Mouse (Mus musculus) left cerebral cortex, postnatal 25 days (tissue): Measurements from ENCODE around the gene Sfxn2. TPM values are rescaled to one million over a fixed set of nuclear protein-coding genes. Genes with fewer than 3 reads are reported as not detected.
A peak's percentile ranks its signal among the peaks of the same experiment; 100 is the strongest.

Experiments used
- DNase-seq, 2 experiments: peaks; one replicate each; pipeline ENCODE4 v3.0.0; 2022; ENCODE audit warnings: low spot score in 2 of 2, mixed read lengths in 1 of 2
- intact Hi-C: fragments of 180-260 bp; cut with DNase I; formaldehyde crosslinking; loops from one replicate; pipeline ENCODE4 v1.15.1; 2025
- total RNA-seq, 2 experiments: library from RNA; stranded (reverse); gene quantifications; 2 replicates each; pipeline ENCODE4 v1.2.3; 2021

Gene Sfxn2
- total RNA-seq, 2 experiments from 2014 or later = 3.7 to 4.8 TPM

DNA sequence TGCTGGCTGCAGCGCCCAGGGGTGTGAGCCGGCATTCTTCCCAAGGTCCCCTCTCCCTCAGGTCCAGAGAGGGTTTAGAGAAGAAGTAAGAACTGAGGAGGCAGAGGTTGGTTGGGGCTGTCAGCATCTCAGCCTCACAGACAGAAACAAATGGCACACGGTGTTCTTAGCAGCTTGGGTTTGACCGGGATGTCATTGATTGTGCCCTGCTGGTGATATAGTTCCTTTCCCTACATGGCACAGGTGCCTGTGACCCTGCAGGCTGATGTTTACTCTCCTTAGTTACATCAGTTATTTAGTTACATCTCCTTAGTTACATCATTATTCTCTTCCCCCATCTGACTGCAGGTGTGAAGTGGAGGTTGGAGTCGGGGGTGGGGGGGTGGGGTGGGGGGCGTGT is 18.4 kb downstream of the Sfxn2 start:
- intact Hi-C loops = loop anchor here (5.0 kb wide), 1 partner anchor 276 kb away; no protein-coding TSS in a partner anchor
- DNase-seq = no peak

DNA sequence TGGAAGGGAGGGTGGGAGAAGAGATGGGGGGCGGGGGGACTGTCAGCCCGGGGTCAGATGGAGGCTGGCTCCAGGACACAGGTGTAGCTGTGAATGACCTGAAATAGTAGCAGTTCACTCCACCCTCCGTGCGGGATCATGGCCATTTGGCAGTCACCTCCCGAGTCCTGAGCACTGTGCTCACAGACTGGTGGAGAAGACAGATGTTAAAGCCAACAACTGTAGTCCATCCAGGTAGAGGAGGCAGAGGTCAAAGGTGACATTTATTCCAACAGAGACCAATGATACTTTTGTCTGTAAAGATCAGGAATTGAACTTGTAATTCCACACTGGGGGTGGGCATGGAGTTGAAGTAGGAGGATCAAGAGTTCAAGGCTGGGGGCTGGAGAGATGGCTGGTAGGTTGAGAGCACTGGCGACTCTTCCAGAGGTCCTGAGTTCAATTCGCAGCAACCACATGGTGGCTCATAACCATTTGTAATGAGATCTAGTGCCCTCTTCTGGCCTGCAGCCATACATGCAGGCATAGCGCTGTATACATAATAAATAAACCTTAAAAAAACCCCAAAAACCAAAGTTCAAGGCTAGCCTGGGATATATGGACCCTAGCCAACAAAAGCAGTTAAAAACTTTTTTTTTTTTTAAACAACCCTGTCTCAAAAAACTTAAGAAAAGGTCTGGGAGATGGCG is 19.7 kb downstream of the Sfxn2 start:
- intact Hi-C loops = loop anchor here (5.0 kb wide), 1 partner anchor 274 kb away; no protein-coding TSS in a partner anchor
- DNase-seq = no peak

DNA sequence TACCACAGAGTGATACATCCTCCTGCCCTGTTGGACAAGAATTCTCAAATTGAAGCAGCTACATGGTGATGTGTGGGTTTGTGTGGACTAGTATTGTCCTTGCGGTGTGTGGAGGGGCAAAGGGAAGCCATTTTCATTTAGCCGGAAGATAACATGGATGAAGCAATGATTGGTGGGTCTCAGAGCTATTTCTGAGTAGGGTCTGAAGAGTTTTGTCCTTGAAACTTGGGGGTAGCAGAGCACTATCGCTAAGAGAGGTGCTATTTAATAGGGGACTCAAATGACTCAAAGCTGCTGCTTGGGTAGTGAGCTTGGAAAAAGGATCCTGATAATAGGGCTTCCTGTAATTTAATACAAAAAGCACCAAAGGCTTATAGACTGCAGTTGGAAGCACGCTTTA is 25.0 kb downstream of the Sfxn2 start:
- no peak for DNase-seq
- intact Hi-C loops = no loop called here

DNA sequence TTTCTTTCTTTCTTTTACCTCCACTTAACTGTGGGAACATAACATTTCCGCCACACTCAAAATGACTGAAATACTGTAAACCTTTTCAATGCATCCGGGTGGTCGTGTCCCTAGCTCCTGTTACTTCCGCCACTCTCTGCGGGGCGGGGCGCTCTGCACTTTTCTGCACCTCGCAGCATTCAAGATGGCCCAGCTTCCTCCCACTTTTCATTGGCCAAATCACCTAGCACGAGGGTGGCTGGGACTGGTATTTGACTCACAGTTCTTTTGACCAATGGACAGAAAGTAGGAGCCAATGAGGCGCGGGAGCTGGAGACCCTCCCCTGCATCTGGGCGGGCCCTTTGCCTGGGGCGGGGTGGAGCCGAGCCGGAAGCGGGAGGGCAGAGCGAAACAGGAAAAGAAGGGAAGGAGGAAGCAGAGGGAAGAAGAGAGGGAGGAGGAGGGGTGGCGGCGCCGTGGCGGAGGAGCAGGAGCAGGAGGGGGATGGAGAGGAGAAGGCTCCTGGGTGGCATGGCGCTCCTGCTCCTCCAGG is 25.6 kb downstream of the Sfxn2 start, which contains the start of gene Wbp1l:
Gene Wbp1l (plus strand): TSS at position 365 of the 533 bp plus-strand sequence.
- intact Hi-C loops = no loop called here
- peak; percentile 96 to 100 for DNase-seq

DNA sequence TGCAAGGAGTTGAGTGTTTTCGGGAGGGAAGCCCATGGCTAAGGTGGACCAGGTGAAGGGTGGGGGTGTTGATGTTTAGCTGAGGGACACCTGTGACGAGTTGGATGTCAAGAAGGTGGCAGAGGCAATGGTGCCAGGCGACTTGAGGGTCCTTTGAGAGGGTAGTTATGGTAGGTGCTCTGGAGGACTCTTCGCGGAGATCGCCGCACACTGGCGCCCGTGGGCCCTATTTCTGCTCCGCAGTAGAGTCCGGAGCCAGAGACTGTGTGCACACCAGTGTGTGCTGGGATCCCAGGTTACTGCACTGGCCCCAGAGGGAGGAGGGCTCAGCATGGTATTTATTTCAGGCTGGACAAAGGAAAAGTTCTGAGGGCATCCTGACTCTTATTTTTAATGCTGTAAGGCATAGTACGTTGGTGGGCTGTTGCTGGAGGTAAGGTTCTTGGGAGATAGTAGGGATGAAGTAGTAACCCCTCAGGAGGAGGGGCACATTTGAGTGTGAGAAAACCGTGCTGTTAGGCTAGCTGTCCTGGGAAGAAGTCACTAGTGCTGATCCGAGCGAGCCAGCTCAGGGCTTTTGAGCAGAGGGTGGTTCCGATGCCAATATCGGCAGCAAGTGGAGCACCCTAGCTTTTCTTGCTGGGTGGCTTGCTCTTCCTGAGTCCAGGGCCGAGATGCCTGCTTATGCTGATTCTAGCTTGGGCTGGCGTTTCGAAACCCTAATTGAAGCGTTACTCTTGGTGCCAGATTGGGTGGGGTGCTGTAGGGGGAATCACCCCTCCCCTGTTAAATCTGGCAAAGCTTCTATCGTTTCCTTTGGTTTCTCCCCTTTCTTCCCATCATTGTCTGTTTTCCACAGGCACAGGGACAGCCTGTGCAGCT is 26.5 kb downstream of the Sfxn2 start:
- DNase-seq = no peak
- intact Hi-C loops = loop anchor here (5.0 kb wide), 1 partner anchor 48 kb away; no protein-coding TSS in a partner anchor

DNA sequence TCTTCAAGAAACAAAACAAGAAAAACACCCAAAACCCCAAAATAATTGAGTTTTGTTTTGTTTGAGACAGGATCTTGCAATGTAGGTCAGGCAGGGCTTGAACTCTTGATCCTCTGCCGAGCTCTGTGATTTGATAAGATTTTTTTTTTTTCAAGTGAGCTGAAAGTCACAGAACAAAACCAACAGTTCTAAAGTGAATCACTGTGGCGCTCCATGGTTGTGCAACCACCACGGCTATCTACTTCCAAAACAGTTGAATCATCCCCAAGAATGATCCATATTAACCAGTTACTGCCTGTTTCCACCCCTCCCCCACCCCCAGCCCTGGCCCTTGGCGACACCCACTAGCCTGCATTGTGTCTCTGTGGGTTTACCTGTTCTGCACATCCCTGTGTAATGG is 27.2 kb downstream of the Sfxn2 start:
- DNase-seq = no peak
- intact Hi-C loops = loop anchor here (5.0 kb wide), 1 partner anchor 47 kb away; no protein-coding TSS in a partner anchor

DNA sequence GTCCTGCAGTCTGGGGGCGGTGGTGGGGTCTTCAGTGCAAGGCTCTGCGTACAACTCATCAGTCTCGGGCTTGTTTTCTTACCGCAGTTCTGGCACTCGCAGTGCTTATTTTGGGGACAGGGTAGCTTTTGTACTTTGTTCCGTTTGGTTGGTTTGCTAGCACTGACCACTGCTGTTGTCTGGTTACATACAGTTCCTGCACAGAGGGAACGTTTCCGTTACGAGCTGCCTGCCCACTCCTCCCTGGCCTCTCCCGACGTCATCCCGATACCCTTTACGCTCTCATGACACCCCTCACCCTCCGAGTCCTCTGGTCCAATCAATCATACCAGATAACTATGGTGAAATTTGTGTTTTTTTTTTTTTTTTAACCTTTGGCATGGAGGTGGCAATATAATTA is 28.3 kb downstream of the Sfxn2 start:
- DNase-seq = no peak
- intact Hi-C loops = loop anchor here (5.0 kb wide), 1 partner anchor 46 kb away; no protein-coding TSS in a partner anchor

DNA sequence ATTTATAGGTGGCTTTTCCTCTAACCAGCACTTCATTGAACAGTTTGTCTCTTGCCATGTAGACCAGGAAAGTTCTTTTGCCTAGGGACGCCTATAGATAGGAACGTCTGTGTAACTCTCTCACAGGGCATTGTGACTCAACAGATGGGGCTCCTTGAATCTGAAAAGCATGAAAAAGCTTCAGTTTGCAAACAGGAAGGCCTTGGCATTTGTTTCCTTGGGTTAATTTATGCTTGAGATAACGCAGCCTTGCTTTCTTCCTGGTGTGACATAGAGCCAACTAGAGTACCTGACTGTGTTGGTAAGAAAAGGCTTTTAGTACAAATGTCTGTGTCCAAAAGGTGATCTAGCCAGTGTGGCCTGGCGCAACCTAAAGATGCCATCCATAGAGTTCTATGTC is 29.2 kb downstream of the Sfxn2 start:
- DNase-seq = no peak
- intact Hi-C loops = loop anchor here (5.0 kb wide), 1 partner anchor 45 kb away; no protein-coding TSS in a partner anchor

DNA sequence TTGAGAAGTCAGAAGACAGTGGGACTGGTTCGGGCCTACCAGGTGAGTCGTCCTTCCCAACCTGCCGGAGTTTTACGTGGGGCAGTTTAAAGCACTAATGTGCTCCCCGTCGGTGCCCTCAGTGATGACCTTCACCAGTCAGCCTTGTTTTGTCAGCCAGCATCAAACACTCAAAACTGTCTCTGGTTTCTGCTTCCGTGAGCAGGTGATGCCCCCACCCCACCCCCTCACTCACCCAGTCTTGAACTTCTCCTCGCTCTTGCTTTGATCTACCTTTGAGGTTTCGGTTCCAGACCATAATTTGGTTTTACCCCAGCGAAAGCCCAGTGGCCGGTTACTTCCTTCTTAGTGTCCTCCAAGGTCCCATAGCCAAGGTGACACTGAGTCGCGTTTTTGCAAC is 33.6 kb downstream of the Sfxn2 start:
- intact Hi-C loops = no loop called here
- no peak for DNase-seq

DNA sequence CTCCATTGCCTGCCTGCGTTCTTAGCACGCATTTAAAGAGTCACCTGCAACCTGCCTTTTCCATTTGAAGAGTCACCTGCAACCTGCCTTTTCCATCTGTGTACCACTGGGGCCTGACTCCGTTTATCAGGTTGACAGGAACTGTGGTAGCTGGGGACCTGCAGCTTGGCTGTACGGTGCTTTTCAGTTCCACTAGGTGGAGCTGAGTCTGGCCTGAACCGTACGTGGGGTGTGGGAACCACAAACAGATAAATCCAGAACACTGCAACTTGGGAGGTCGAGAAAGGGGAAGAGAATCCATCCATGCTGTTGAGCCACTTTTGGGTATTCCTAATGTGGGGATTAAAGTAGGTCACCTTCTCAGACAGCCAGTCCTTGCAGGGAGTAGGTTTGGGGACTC is 34.3 kb downstream of the Sfxn2 start:
- intact Hi-C loops = no loop called here
- peak in 1 of 2 experiments; percentile 44 for DNase-seq

DNA sequence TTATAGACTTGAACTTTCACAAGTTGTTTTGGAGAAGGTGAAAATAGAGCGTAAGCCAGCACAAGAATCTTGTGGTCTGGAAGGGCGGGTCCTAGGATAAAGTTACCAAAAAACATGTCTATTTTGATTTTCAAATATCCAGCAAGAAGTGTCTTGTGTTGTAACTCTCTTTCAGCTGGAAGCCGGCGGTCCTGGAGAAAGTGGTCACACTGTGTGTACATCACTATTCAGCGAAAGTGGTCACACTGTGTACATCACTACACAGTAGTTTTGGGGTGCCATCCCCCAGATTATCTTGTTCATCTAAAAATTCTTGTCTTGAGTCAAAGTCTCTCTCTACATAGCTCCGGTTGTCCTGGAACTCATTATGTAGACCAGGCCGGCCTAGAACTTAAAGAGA is 35.0 kb downstream of the Sfxn2 start:
- intact Hi-C loops = no loop called here
- DNase-seq = no peak

DNA sequence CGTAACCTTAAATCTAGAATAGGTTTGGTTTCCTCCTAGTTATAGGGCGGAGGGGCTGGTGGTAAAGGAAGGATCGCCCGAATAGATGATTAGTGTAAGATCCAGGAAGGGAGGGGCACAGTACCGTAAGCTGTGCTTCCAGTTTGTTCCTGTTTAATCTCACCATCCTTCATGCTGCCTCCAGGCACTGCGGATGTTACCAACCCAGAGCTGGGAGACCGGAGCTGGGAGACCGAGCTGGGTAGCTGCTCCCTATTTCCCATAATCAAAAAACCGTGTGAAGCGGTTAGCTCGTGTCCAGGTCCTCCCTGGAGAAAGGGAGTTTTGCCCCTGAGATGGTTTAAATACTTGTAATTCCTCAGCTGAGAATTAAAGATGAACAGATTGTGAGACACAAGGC is 43.2 kb downstream of the Sfxn2 start:
- DNase-seq = no peak
- intact Hi-C loops = no loop called here

DNA sequence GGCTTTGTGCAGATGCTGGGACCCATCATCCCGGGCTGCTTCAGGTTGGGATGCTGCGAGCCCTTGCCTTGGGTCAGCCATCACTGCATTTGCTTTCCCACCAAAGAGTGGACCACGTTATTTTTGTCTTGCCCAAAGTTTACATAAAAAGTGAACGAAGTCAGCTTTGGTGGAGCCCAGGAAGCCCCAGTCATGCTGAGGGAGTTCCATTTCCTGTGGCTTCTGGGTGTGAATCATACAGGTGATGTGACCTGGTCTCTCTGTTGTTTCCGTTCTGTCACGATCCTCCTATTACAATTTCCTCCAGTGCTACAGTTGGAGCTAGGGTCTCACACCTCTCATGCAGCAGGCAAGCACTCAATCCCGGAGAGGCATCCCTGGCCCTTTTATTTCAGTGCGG is 44.2 kb downstream of the Sfxn2 start:
- intact Hi-C loops = no loop called here
- no peak for DNase-seq

DNA sequence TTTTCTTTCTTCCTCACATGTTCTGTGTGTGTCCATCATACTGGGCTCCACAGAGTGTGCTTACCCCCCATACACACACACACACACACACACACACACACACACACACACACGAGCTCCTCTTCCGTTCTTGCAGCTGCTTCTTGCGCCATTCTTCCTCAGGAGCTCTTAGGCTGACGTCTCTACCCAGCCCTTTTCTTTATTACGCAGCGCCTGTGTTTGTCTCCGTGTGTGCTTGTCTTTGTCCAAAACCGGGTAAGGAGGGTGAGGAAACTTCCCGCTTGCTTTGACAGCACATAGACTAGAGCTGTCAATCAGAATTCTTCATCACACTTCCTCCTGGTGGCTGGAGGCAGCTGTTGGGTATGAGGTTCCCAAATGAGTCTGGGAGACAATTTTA is 45.2 kb downstream of the Sfxn2 start:
- no peak for DNase-seq
- intact Hi-C loops = no loop called here

DNA sequence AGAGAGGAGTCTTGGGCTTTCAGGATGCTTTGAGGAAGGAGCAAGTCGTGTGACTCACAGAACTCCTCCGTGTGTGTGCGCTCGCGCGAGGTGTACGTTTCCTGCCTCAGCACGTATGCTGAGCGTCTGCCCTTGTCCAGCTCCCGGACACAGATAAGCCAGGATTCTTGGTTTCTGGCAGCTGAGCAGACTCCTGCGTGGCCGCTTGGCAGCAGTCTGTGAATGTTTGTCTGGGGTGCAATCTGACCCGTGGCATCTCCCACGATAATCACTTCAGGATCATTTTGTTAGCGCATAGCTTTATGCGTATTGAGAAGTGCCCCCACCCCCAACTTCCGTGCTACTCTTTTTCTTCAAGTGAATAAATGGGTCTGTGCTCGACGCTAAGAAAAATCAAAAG is 45.8 kb downstream of the Sfxn2 start:
- intact Hi-C loops = no loop called here
- peak in 1 of 2 experiments; percentile 39 for DNase-seq

DNA sequence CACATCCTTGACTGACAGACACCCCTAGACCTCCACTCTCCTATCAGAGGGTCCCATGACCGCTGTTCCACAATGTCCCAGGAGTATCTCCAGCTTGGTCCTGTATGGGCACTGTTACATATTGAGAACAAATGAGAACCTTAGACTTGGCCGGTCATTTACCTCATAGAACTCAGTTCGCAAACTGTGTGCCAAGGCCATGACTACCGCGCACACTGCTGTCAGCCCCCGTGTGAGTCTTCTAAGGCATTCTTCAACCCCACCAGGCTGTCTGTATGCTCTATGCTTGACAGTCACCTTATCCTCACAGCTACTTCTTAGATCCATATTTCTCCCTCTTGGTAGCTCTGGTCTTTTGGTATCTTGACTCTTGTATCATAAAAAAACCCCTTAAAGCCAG is 46.4 kb downstream of the Sfxn2 start:
- no peak for DNase-seq
- intact Hi-C loops = no loop called here

DNA sequence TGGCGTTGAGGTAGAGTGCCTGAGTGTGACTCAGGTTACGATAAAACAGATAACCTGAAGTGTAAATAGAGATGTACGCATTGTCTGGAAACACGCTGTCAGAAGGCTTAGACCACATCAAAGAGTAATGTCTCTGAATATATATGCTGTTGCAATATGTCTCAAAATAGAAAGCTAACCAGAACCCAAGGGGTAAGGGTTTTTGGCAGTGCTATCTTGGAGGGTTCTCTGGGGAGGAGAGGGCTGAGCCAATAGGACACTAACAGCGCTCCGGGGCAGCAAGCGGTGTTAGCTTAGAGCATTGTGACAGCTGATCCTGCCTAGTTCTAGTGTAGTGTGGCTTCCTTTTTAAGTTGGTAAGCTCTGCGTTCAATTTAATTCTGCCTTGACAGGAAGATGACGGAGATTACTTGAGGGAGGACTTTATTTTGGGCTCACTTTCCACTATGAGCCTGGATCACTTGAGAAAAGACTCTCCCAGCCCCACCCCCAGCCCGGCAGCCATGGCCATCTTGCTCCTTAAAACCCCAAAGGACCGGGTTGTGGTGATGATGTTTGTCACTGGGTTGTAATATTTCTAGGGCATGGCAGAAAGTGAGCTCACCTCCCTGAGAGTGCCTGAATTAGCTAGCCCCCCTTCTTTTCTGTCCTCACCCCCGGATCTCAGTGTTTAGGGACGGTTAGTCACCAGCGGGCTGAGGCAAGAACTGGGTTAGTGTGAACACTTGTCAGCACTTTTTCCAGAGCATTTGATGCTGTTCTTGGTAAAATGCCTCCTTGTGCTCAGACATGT is 47.0 kb downstream of the Sfxn2 start:
- intact Hi-C loops = no loop called here
- peak; percentile 49 to 90 for DNase-seq

DNA sequence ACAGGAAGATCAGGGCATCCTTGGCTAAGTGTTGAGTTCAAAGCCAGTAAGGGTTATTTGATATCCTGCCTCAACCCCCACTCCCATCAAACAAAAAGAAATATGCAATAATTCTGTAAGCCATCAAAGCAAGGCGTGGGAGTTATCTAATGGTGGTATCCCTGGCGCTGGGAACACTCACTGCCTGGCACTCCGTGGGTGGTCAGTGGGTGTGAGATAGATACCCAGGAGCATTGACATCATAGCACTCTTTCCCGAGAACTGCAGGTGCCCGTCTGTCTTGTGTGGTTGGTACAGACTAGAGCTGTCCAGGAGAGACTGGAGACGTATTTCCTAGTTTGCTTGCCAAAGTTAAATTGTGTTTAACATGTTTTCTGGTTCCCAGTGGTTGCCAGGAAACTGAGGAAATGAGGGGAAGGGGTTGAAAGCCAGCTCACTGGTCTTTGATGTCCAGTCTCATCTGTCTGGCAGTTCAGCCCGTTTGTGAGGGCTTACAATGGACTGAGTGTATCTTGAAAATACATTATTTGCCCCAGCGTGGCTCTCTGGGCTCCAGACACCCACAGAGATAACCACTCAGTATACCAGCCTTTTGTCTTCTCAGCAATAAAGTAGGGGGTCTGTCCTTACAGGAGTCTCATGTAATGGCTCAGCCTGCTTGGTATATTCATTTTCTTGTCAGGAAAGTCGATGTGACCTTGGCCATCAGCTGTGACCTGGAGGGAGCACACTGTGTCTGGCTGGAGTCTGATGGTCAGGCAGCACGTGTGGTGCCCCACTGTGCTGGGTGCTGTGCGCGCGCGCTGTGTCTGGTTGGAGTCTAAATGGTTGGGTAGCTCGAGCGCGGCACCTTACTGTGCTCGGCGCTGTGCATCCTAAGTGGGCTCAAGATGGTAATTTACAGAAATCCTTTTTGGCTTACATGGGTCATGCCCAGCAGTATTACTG is 48.3 kb downstream of the Sfxn2 start:
- peak in 1 of 2 experiments; percentile 48 for DNase-seq
- intact Hi-C loops = no loop called here
